Mouse (Mus musculus) embryonic facial prominence, embryonic 14.5 days (tissue): Measurements from ENCODE around the gene Mtch1. TPM values are rescaled to one million over a fixed set of nuclear protein-coding genes. Genes with fewer than 3 reads are reported as not detected.

Experiments used
- ATAC-seq: fragments of 200-750 bp; cut with Nextera tagmentation; 2 replicates; pipeline ENCODE4 v1.8.0; 2017; ENCODE audit warnings: low read depth, moderate number of reproducible peaks, moderate TSS enrichment
- DNase-seq: peaks from one replicate; pipeline ENCODE4 v3.0.0-alpha.2; 2015; ENCODE audit warnings: low spot score
- H3K27ac ChIP-seq: fragments of 300-500 bp; sonication (generic); replicated peaks from 2 replicates; pipeline ENCODE4 v1.5.1; 2014; ENCODE audit warnings: low read depth, mild to moderate bottlenecking, low read length, moderate library complexity
- H3K27me3 ChIP-seq: fragments of 300-500 bp; sonication (generic); replicated peaks from 2 replicates; pipeline ENCODE4 v1.6.1; 2014; ENCODE audit warnings: low read length; ENCODE audit not compliant: control insufficient read depth, insufficient read depth
- H3K36me3 ChIP-seq: fragments of 300-500 bp; sonication (generic); 2 replicates; pipeline ENCODE4 v1.6.1; 2014; ENCODE audit warnings: low read length, mixed read lengths; ENCODE audit not compliant: control insufficient read depth, insufficient read depth
- H3K4me1 ChIP-seq: fragments of 300-500 bp; sonication (generic); 2 replicates; pipeline ENCODE4 v1.6.1; 2014; ENCODE audit warnings: antibody characterized with exemption, low read length; ENCODE audit not compliant: control insufficient read depth, insufficient read depth
- H3K4me2 ChIP-seq: fragments of 300-500 bp; sonication (generic); 2 replicates; pipeline ENCODE4 v1.6.1; 2014; ENCODE audit warnings: low read depth, mild to moderate bottlenecking, low read length, moderate library complexity, mixed read lengths
- H3K4me3 ChIP-seq: fragments of 300-500 bp; sonication (generic); 2 replicates; pipeline ENCODE4 v1.5.1; 2014; ENCODE audit warnings: low read depth, mild to moderate bottlenecking, low read length
- H3K9ac ChIP-seq: fragments of 300-500 bp; sonication (generic); 2 replicates; pipeline ENCODE4 v1.6.1; 2014; ENCODE audit warnings: low read depth, mild to moderate bottlenecking, low read length, moderate library complexity, mixed read lengths
- H3K9me3 ChIP-seq: fragments of 300-500 bp; sonication (generic); 2 replicates; pipeline ENCODE4 v1.6.1; 2016; ENCODE audit warnings: low read length; ENCODE audit not compliant: control insufficient read depth
- WGBS: fragments of 180-500 bp; shearing (Covaris S2); extraction: QIAGEN DNeasy Blood & Tissue Kit; methylation state at CpG from one replicate; pipeline ENCODE4 v1.1.7; 2014; 5-methylcytosine and 5-hydroxymethylcytosine counted together
- polyA plus RNA-seq: library from polyadenylated mRNA; unstranded; fragments of >200 nt; fragmentation: Nextera tagmentation; extraction: Ambion mirVana; gene quantifications from 2 replicates; pipeline ENCODE4 v1.2.1, GENCODE M21; 2014

Gene Mtch1
- polyA plus RNA-seq, 1 experiment from 2014 or later, result 396 TPM

DNA sequence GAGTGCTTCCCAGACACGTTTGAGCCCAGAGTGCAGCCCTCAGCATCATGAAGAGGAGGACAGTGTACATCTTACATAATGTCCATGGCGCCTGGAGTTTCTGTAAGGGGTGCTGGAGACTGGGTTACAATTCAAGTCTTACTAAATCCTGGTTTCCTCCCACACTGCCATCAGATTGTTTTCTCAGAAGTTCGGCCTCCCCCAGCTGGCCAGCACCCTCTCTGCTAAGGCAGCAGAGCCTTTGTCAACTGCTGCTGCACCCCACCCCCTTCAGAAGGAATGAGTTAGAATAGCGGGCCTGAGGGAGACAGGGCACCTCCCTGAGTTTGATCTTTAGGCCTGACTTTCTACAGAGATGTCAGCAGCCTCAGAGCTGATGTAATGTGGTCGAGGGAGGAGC lies 45.6 kb downstream of the Mtch1 start:
- WGBS, result 68% methylated on average over 5 of the region's 5 CpGs

DNA sequence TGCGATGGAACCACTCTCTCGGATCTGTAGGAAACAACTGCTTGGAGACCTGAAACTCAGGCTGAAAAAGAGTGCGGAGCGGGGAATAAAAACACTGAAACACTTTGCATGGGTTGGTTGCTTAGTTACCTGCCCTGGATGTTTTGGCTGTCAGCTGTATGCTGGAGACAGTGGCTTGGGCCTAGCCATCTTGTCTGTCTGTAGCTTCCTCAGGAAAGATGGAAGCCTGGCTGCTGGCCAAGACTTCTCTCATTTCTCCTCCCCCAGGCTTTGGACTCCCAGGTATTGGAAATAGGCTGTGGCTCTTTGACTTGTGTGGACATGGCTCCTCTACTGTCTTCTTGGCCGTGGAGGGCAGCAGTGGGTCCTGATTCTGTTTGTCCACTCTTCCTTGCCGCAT lies 46.3 kb downstream of the Mtch1 start:
- WGBS, result 91% methylated on average over 6 of the region's 6 CpGs
- H3K4me3 ChIP-seq, result no peak overlapping the region
- no peaks in the 10 kb centered on the region for H3K9me3 ChIP-seq
- DNase-seq, result no peak
- H3K4me1 ChIP-seq, result peaks cover 35% of the 10 kb centered on the region
- no peak overlapping the region for H3K27ac ChIP-seq
- H3K9ac ChIP-seq, result no peak overlapping the region
- H3K4me2 ChIP-seq, result no peak overlapping the region
- no peak for ATAC-seq
- H3K27me3 ChIP-seq, result no peaks in the 10 kb centered on the region
- peaks cover 53% of the 10 kb centered on the region for H3K36me3 ChIP-seq

More for the DNA sequence above, 45.6 kb downstream of the Mtch1 start:
- Histone ChIP-seq H3K36me3 (peaks cover 45% of the 10 kb centered on the region), H3K9ac (no peak overlapping the region), H3K27ac (no peak overlapping the region), H3K4me2 (no peak overlapping the region), H3K4me3 (no peak overlapping the region), H3K4me1 (peaks cover 35% of the 10 kb centered on the region), H3K27me3 (no peaks in the 10 kb centered on the region), H3K9me3 (no peaks in the 10 kb centered on the region)
- ATAC-seq, result no peak
- no peak for DNase-seq

DNA sequence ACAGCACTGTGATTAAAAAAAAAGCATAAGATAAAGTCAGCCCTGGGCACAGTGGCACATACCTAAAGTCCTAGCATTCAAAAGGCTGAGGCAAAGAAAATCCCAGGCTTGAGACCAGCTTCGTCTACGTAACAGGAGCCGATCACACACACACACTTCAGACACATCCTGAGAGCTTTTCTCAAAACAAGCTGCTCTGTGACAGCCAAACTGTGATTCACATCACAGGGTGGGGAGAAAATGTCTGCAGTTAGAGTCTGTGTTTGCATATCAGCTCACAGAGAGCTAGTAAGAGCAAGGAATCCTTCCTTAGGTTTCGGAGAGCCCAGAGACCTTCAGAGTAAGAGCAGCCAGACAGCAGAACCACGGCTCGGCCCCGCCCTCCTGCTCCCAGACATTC lies 46.8 kb downstream of the Mtch1 start:
- no peak overlapping the region for H3K4me3 ChIP-seq
- no peak for ATAC-seq
- H3K27ac ChIP-seq, result no peak overlapping the region
- H3K36me3 ChIP-seq, result peaks cover 55% of the 10 kb centered on the region
- H3K4me2 ChIP-seq, result no peak overlapping the region
- no peak overlapping the region for H3K9ac ChIP-seq
- H3K4me1 ChIP-seq, result peaks cover 30% of the 10 kb centered on the region
- no peak for DNase-seq
- no peaks in the 10 kb centered on the region for H3K9me3 ChIP-seq
- 80% methylated on average over 7 of the region's 7 CpGs for WGBS
- no peaks in the 10 kb centered on the region for H3K27me3 ChIP-seq

DNA sequence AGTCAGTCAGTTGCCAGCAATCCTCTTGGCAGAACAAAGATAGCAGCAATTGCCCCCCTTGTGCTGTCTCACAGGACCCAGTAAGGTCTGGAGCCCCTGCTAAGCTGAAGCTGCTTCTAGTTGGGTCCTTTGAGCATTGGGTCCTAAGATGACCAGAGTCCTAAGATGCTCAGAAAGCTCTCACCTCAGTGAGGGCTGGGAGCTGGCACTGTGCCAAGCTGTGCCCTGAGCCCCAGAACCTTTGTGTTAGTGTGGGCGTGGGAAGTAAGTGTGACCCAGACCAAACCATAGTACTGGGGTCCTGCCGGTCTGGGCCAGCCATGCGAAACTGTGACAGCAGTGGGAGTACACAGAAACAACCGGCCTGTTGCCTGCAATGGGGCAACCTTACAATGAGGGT lies 48.5 kb downstream of the Mtch1 start:
- DNase-seq (no peak), ATAC-seq (no peak)
- no peak overlapping the region for H3K4me2 ChIP-seq
- WGBS, result 96% methylated on average over 4 of the region's 4 CpGs
- H3K4me1 ChIP-seq, result peaks cover 14% of the 10 kb centered on the region
- no peaks in the 10 kb centered on the region for H3K27me3 ChIP-seq
- H3K4me3 ChIP-seq, result no peak overlapping the region
- no peak overlapping the region for H3K9ac ChIP-seq
- H3K9me3 ChIP-seq, result no peaks in the 10 kb centered on the region
- no peak overlapping the region for H3K27ac ChIP-seq
- peaks cover 71% of the 10 kb centered on the region for H3K36me3 ChIP-seq

DNA sequence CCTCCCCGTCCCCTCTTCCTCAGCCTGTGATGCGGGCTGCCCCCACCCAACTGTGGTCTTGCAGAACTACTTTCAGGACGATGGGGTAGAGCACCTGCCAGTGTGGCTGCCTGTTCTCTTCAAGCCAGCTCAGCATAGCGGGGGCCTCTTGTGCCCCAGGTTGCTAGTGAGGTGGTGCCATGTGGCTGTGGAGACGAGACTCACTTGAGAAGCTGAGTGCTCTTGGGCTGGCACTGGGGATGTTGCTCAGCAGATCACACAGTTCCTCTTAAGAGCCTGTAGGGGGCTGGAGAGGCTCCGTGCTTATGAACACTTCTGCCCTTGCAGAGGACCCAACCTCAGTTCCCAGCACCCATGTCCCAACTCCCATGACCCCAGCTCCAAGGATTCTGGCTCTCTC lies 49.9 kb downstream of the Mtch1 start:
- DNase-seq (no peak), ATAC-seq (no peak)
- Histone ChIP-seq H3K4me1 (peaks cover 3% of the 10 kb centered on the region), H3K36me3 (peaks cover 76% of the 10 kb centered on the region), H3K4me2 (no peak overlapping the region), H3K27ac (no peak overlapping the region), H3K27me3 (no peaks in the 10 kb centered on the region), H3K9me3 (no peaks in the 10 kb centered on the region), H3K9ac (no peak overlapping the region), H3K4me3 (no peak overlapping the region)
- 79% methylated on average over 6 of the region's 6 CpGs for WGBS

DNA sequence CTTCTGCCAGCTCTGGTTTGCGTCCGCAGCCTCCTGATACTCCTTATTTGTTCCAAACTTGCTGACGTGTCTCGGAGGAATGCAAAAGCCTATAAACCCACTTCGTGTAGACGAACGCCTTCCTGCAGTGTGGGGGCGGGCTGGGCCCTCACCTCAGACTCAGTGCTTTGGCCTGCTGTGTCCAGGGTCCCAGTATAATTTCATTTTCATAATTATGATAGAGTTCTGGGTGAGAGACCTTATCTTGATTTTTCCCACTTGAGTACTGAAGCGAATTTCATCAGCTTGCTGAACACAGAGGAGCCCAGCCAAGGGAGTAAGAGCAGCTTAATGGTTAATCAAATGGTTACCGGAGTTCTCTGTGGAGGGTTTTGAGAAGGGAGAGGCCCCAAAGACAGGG lies 50.4 kb downstream of the Mtch1 start:
- no peak for DNase-seq
- Histone ChIP-seq H3K27ac (no peak overlapping the region), H3K4me3 (no peak overlapping the region), H3K9ac (no peak overlapping the region), H3K9me3 (no peaks in the 10 kb centered on the region), H3K27me3 (no peaks in the 10 kb centered on the region), H3K4me2 (no peak overlapping the region), H3K4me1 (0 out of 2 replicates have a peak, but pooled peaks cover 3% of the 10 kb centered on the region), H3K36me3 (peaks cover 76% of the 10 kb centered on the region)
- 43% methylated on average over 10 of the region's 10 CpGs for WGBS
- ATAC-seq, result no peak

DNA sequence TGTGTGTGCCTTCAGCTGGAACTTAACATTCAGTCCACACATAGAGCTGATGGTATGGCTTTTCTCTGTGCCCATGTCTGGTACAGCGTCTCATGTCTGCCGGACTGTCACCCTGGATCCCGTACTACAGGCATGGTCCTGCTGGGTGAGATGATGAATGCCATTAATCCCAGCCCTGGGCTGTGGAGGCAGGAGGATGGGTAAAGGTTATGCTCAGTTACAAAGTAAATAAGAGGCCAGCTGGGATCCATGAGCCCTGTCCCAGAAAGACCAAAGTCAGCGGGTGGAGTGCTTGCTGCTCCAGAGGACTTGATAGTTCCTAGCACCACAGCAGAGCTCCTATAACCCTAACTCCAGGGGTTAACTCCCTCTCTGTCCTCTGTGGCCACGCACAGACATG lies 51.9 kb downstream of the Mtch1 start:
- Histone ChIP-seq H3K9me3 (no peaks in the 10 kb centered on the region), H3K36me3 (peaks cover 67% of the 10 kb centered on the region), H3K4me1 (0 out of 2 replicates have a peak, but pooled peaks cover 3% of the 10 kb centered on the region), H3K27me3 (no peaks in the 10 kb centered on the region), H3K4me3 (no peak overlapping the region), H3K9ac (no peak overlapping the region), H3K4me2 (no peak overlapping the region), H3K27ac (no peak overlapping the region)
- DNase-seq (no peak), ATAC-seq (no peak)
- 60% methylated on average over 5 of the region's 5 CpGs for WGBS

DNA sequence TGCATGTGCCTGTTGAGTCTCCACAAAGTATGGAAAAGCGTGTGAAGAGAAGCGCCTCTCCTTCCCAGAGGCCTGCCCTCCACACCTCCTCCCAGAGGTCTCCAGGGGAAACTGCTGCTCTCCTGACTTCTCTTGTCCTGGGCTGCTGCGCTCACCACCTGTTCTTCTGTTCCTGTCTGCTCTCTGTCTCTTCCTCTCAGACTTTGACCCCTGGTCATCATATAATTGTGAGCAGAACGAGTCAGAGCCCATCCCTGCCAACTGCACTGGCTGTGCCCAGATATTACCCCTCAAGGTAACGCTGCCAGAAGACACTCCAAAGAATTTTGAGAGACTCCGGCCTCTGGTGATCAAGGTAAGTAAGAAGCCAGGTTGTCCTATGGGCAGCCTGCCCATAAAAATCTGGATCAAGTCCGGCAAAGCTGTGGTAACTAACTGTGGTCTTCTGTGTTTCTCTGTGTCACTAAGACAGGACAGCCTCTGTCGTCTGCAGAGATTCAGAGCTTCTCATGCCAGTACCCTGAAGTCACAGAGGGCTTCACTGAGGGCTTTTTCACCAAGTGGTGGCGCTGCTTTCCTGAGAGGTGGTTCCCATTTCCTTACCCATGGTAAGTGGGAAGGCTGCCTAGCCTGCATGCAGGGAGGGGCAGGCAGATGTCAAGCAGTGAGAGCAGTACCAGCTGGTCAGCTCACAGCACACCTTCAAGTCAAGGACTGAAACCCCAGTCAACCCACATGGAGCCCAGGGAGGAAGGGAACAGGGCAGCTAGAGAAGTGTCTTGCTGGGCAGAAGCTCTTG lies 53.7 kb downstream of the Mtch1 start:
- 0 out of 2 replicates have a peak, but pooled peaks cover 3% of the 10 kb centered on the region for H3K4me1 ChIP-seq
- no peak for ATAC-seq
- 74% methylated on average over 9 of the region's 9 CpGs for WGBS

DNA sequence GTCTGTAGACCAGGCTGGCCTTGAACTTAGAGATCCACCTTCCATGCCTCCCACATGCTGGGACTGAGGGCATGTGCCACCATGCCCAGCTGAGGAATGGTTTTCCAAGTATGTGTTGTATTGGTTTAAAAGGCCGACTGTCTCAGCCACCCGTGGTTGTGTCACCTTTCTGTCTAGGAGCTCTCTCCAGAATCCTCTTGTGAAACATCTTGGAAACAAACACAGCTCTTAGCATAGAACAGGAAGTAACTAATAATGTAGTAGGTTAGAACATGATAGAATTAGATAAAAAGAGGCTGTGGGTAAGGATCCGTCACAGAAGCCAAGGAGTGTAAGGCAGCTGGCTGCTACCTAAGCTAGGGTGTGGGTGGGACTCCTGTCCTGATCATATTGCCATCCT lies 54.7 kb downstream of the Mtch1 start:
- ATAC-seq (no peak), DNase-seq (no peak)
- no peak overlapping the region for H3K4me2 ChIP-seq
- H3K36me3 ChIP-seq, result peaks cover 51% of the 10 kb centered on the region
- no peak overlapping the region for H3K9ac ChIP-seq
- no peaks in the 10 kb centered on the region for H3K27me3 ChIP-seq
- H3K4me1 ChIP-seq, result 0 out of 2 replicates have a peak, but pooled peaks cover 3% of the 10 kb centered on the region
- WGBS, result 84% methylated on average over 3 of the region's 3 CpGs
- H3K27ac ChIP-seq, result no peak overlapping the region
- H3K9me3 ChIP-seq, result no peaks in the 10 kb centered on the region
- no peak overlapping the region for H3K4me3 ChIP-seq

More for the DNA sequence above, 53.7 kb downstream of the Mtch1 start:
- no peak overlapping the region for H3K9ac ChIP-seq
- no peak overlapping the region for H3K4me3 ChIP-seq
- H3K27me3 ChIP-seq, result no peaks in the 10 kb centered on the region
- peaks cover 59% of the 10 kb centered on the region for H3K36me3 ChIP-seq
- no peaks in the 10 kb centered on the region for H3K9me3 ChIP-seq
- H3K4me2 ChIP-seq, result no peak overlapping the region
- H3K27ac ChIP-seq, result no peak overlapping the region
- DNase-seq, result no peak
